In genomic region chr12:3463087-3463486, GRCm38 (mm10) we compare ENCODE assay signal across 25 mouse cellular contexts. TPM values are rescaled to one million over a fixed set of nuclear protein-coding genes. Genes with fewer than 3 reads are reported as not detected.
DNase-seq lines count a peak whose midpoint lies in the region; ATAC-seq and TF ChIP-seq lines count a peak whose summit lies in the region.
"Had no signal": no experiment of that assay in that cellular context is flagged by ENCODE, and none has a peak within 500 bp of the region (broad histone marks: within the 10 kb centered on the region; RNA-seq: fewer than 3 reads in every experiment).

No protein-coding gene starts in this region.

- H3K36me3 ChIP-seq in MEL (ENCODE audit: control insufficient read depth in 1 of 2, insufficient read depth in 2 of 2, low read length in 2 of 2), result peaks cover 25 to 53% of the 10 kb centered on the region in 2 experiments
- H3K36me3 ChIP-seq in splenic B cell, adult 2 months (ENCODE audit: control insufficient read depth, insufficient read depth, low read length, poor library complexity, severe bottlenecking), result no peaks in the 10 kb centered on the region
- peaks cover 55% of the 10 kb centered on the region for H3K36me3 ChIP-seq in forebrain, embryonic 10.5 days (replicated peaks)
- H3K36me3 ChIP-seq in hindbrain, embryonic 14.5 days (replicated peaks; ENCODE audit: control insufficient read depth, insufficient read depth), result peaks cover 14% of the 10 kb centered on the region

- no peaks in the 10 kb centered on the region for H3K27me3 ChIP-seq in MEL (ENCODE audit: control insufficient read depth in 1 of 2, insufficient read depth in 2 of 2, low read length in 2 of 2)
- no peaks in the 10 kb centered on the region for H3K27me3 ChIP-seq in splenic B cell, adult 2 months (ENCODE audit: control insufficient read depth, insufficient read depth, low read length, poor library complexity, severe bottlenecking)
- H3K27me3 ChIP-seq in forebrain, embryonic 10.5 days (ENCODE audit: poor library complexity, severe bottlenecking), result no peaks in the 10 kb centered on the region
- H3K27me3 ChIP-seq in hindbrain, embryonic 14.5 days (ENCODE audit: control insufficient read depth, insufficient read depth, low read length), result no peaks in the 10 kb centered on the region
- H3K27me3 ChIP-seq: forebrain, embryonic 13.5 days; heart, embryonic 13.5 days; kidney, embryonic 15.5 days; liver, embryonic 13.5 days had no signal

- no peak for TF ChIP-seq CTCF in MEL (IDR thresholded peaks at IDR 0.05 in 2 of 3, conservative IDR thresholded peaks at IDR 0.05 in 1 of 3; ENCODE audit: control insufficient read depth in 1 of 3, insufficient read depth in 1 of 3, low read depth in 2 of 3, low read length in 3 of 3, poor library complexity in 1 of 3, severe bottlenecking in 1 of 3)

- no peaks in the 10 kb centered on the region; the same call in 1 of the 2 replicates for H3K79me2 ChIP-seq in MEL (ENCODE audit: control insufficient read depth, insufficient read depth, low read length, poor library complexity)

- DNase-seq in CD4-positive, CD25-positive, alpha-beta regulatory T cell, adult 2 months (ENCODE audit: low read depth, low spot score), result peak; percentile 64
- peak; percentile 44 for DNase-seq in MEL (ENCODE audit: low read depth, low spot score)
- DNase-seq in induced T-regulatory cell, adult 2 months (ENCODE audit: low read depth), result peak; percentile 81
- DNase-seq in splenic B cell, adult 2 months (ENCODE audit: low read depth, low spot score), result peak; percentile 6
- no peak for DNase-seq in forebrain, embryonic 10.5 days (ENCODE audit: extremely low spot score, low spot score)
- no peak for DNase-seq in spleen, postnatal 14 days (ENCODE audit: low spot score in 2 of 2)
- DNase-seq in hindbrain, embryonic 14.5 days (ENCODE audit: low spot score), result no peak
- DNase-seq: adrenal gland, postnatal 25 days; cerebellum, adult 11-12 months; cerebellum, adult 9-11 months; gastrocnemius, postnatal 10 days; heart, postnatal 10 days; liver, embryonic 13.5 days; lung, adult 18-20 months; midbrain, embryonic 14.5 days; right cerebral cortex, postnatal 25 days; spleen, adult 18-20 months; thymus, postnatal 25 days had no signal

- peak; percentile 38 to 65; a peak in 2 of 4 replicates for TF ChIP-seq EP300 in MEL (IDR thresholded peaks at IDR 0.05; ENCODE audit: low read depth in 1 of 2, low read length in 2 of 2)

- no peak for TF ChIP-seq RAD21 in MEL (IDR thresholded peaks at IDR 0.05; ENCODE audit: low read depth, low read length)

- WGBS in forebrain, embryonic 10.5 days, result 94% methylated on average over 3 of the region's 3 CpGs
- 94% methylated on average over 3 of the region's 3 CpGs for WGBS in hindbrain, embryonic 14.5 days

- no peaks in the 10 kb centered on the region for H3K9me3 ChIP-seq in MEL (replicated peaks; ENCODE audit: insufficient read depth, low read length)
- H3K9me3 ChIP-seq in forebrain, embryonic 10.5 days, result no peaks in the 10 kb centered on the region
- no peaks in the 10 kb centered on the region for H3K9me3 ChIP-seq in hindbrain, embryonic 14.5 days (ENCODE audit: control insufficient read depth, low read length)
- H3K9me3 ChIP-seq: forebrain, embryonic 13.5 days; heart, embryonic 13.5 days; kidney, embryonic 15.5 days; liver, embryonic 13.5 days had no signal

- TF ChIP-seq POLR2A in MEL (IDR thresholded peaks at IDR 0.05; ENCODE audit: control insufficient read depth in 1 of 2, insufficient read depth in 1 of 2, low read depth in 1 of 2, low read length in 2 of 2, poor library complexity in 1 of 2), result no peak

- no peak for ATAC-seq in hindbrain, embryonic 14.5 days (ENCODE audit: low FRiP score)
- ATAC-seq: forebrain, embryonic 13.5 days; lung, postnatal 0 days had no signal

- no peak overlapping the region for H3K4me3 ChIP-seq in MEL (ENCODE audit: control insufficient read depth in 1 of 2, insufficient read depth in 1 of 2, low read depth in 2 of 2, low read length in 2 of 2)
- no peak overlapping the region for H3K4me3 ChIP-seq in forebrain, embryonic 10.5 days
- no peak overlapping the region for H3K4me3 ChIP-seq in hindbrain, embryonic 14.5 days (replicated peaks; ENCODE audit: low read length)
- H3K4me3 ChIP-seq: erythroblast, embryonic 14.5 days; forebrain, embryonic 13.5 days; heart, embryonic 13.5 days; kidney, embryonic 15.5 days; layer of hippocampus, adult 2 months; liver, embryonic 13.5 days had no signal

- H3K9ac ChIP-seq in MEL (ENCODE audit: control insufficient read depth, low read depth, low read length, poor library complexity, severe bottlenecking), result no peak overlapping the region
- no peak overlapping the region for H3K9ac ChIP-seq in hindbrain, embryonic 14.5 days
- H3K9ac ChIP-seq: forebrain, embryonic 13.5 days; heart, embryonic 13.5 days; kidney, embryonic 15.5 days; liver, embryonic 13.5 days had no signal

- H3K27ac ChIP-seq in MEL (ENCODE audit: control insufficient read depth, low read depth, low read length), result peak overlapping the region; percentile 25; the same call in 1 of the 2 replicates
- H3K27ac ChIP-seq in forebrain, embryonic 10.5 days, result no peak overlapping the region
- no peak overlapping the region for H3K27ac ChIP-seq in hindbrain, embryonic 14.5 days
- H3K27ac ChIP-seq: forebrain, embryonic 13.5 days; heart, embryonic 13.5 days; kidney, embryonic 15.5 days; layer of hippocampus, adult 2 months; liver, embryonic 13.5 days; macrophage had no signal

- no peak overlapping the region for H3K4me2 ChIP-seq in hindbrain, embryonic 14.5 days (replicated peaks)
- H3K4me2 ChIP-seq: forebrain, embryonic 13.5 days; heart, embryonic 13.5 days; kidney, embryonic 15.5 days; liver, embryonic 13.5 days had no signal

- H3K4me1 ChIP-seq in MEL (ENCODE audit: control insufficient read depth in 1 of 2, insufficient read depth in 2 of 2, low read length in 2 of 2), result peaks cover 5 to 10% of the 10 kb centered on the region in 2 experiments
- H3K4me1 ChIP-seq in forebrain, embryonic 10.5 days, result no peaks in the 10 kb centered on the region
- no peaks in the 10 kb centered on the region for H3K4me1 ChIP-seq in hindbrain, embryonic 14.5 days (replicated peaks; ENCODE audit: control insufficient read depth, insufficient read depth, low read length)
- H3K4me1 ChIP-seq: forebrain, embryonic 13.5 days; heart, embryonic 13.5 days; kidney, embryonic 15.5 days; liver, embryonic 13.5 days had no signal

TF ChIP-seq in MEL, 35 proteins besides CTCF, POLR2A, EP300 and RAD21:
- TF ChIP-seq MXI1 (IDR thresholded peaks at IDR 0.05; ENCODE audit: low read depth, low read length) (no peak), ETS1 (IDR thresholded peaks at IDR 0.05; ENCODE audit: low read depth, low read length) (peak; percentile 64), SIN3A (IDR thresholded peaks at IDR 0.05; ENCODE audit: low read length) (0 out of 2 replicates have a peak, but pooled peaks have one; percentile 37), GATA1 (IDR thresholded peaks at IDR 0.05; ENCODE audit: low read depth, low read length) (peak; percentile 61; the same call in 1 of the 2 replicates)

RNA-seq across cellular contexts. Expression of gene Asxl2, which starts 36.4 kb away (rescaled TPM):
- total RNA-seq in MEL (2012; rRNA removed), result 18.8 and 19.2 TPM in 2 replicates
- polyA plus RNA-seq in MEL (2012; ENCODE audit: insufficient read depth in 1 of 2, insufficient read length in 2 of 2, low read depth in 1 of 2, low replicate concordance in 2 of 2, missing spikeins in 1 of 2), result 10 to 100 TPM; 26.2 to 62.0 TPM
- polyA plus RNA-seq in forebrain, embryonic 10.5 days (2016; fragmentation: Nextera tagmentation; extraction: Ambion mirVana), result 16.4 and 17.7 TPM in 2 replicates
- 11.8 and 12.4 TPM in 2 replicates for polyA plus RNA-seq in hindbrain, embryonic 14.5 days (2014; fragmentation: Nextera tagmentation; extraction: Ambion mirVana)

Comparison
In these comparisons a context has a peak if more than half of its experiments do, and no peak if none do; other contexts are left out.
1. DNase-seq: peak in CD4-positive, CD25-positive, alpha-beta regulatory T cell, adult 2 months (single experiment), MEL (single experiment), induced T-regulatory cell, adult 2 months (single experiment) and splenic B cell, adult 2 months (single experiment); none in forebrain, embryonic 10.5 days (single experiment), spleen, postnatal 14 days (0 of 2) and hindbrain, embryonic 14.5 days (single experiment).